Mouse (Mus musculus) hindbrain, embryonic 11.5 days (tissue): ENCODE data around the gene Nebl. TPM values are rescaled to one million over a fixed set of nuclear protein-coding genes. Genes with fewer than 3 reads are reported as not detected.

Experiments used
- ATAC-seq: fragments of 200-750 bp; cut with Nextera tagmentation; 2 replicates; pipeline ENCODE4 v1.8.0; 2017; ENCODE audit warnings: mild to moderate bottlenecking, moderate TSS enrichment, moderate library complexity; ENCODE audit not compliant: low FRiP score
- DNase-seq: peaks from one replicate; pipeline ENCODE4 v3.0.0-alpha.2; 2015; ENCODE audit warnings: low spot score
- H3K27ac ChIP-seq: fragments of 300-500 bp; sonication (generic); 2 replicates; pipeline ENCODE4 v1.5.1; 2014; ENCODE audit warnings: mild to moderate bottlenecking, low read depth, low read length
- H3K27me3 ChIP-seq: fragments of 300-500 bp; sonication (generic); 2 replicates; pipeline ENCODE4 v1.6.1; 2014; ENCODE audit warnings: mild to moderate bottlenecking, low read length, moderate library complexity, mixed read lengths; ENCODE audit not compliant: control insufficient read depth, insufficient read depth
- H3K36me3 ChIP-seq: fragments of 300-500 bp; sonication (generic); 2 replicates; pipeline ENCODE4 v1.6.1; 2014; ENCODE audit warnings: mild to moderate bottlenecking, low read length, moderate library complexity, mixed read lengths; ENCODE audit not compliant: control insufficient read depth, insufficient read depth
- H3K4me1 ChIP-seq: fragments of 300-500 bp; sonication (generic); replicated peaks from 2 replicates; pipeline ENCODE4 v1.6.1; 2014; ENCODE audit warnings: low read length, mixed read lengths; ENCODE audit not compliant: control insufficient read depth, insufficient read depth
- H3K4me2 ChIP-seq: fragments of 300-500 bp; sonication (generic); replicated peaks from 2 replicates; pipeline ENCODE4 v1.6.1; 2014; ENCODE audit warnings: mild to moderate bottlenecking, low read depth, low read length
- H3K4me3 ChIP-seq: fragments of 300-500 bp; sonication (generic); 2 replicates; pipeline ENCODE4 v1.5.1; 2014; ENCODE audit warnings: low read depth, low read length
- H3K9ac ChIP-seq: fragments of 300-500 bp; sonication (generic); 2 replicates; pipeline ENCODE4 v1.6.1; 2014; ENCODE audit warnings: low read depth, low read length
- H3K9me3 ChIP-seq: fragments of 300-500 bp; sonication (generic); 2 replicates; pipeline ENCODE4 v1.6.1; 2016; ENCODE audit warnings: low read length; ENCODE audit not compliant: control insufficient read depth
- WGBS: fragments of 180-500 bp; shearing (Covaris S2); extraction: QIAGEN DNeasy Blood & Tissue Kit; methylation state at CpG from one replicate; pipeline ENCODE4 v1.1.7; 2014; 5-methylcytosine and 5-hydroxymethylcytosine counted together
- polyA plus RNA-seq: library from polyadenylated mRNA; unstranded; fragments of >200 nt; fragmentation: Nextera tagmentation; extraction: Ambion mirVana; gene quantifications from 2 replicates; pipeline ENCODE4 v1.2.1, GENCODE M21; 2014

The Nebl gene
- polyA plus RNA-seq, 1 experiment from 2014 or later: 8.6 TPM

DNA sequence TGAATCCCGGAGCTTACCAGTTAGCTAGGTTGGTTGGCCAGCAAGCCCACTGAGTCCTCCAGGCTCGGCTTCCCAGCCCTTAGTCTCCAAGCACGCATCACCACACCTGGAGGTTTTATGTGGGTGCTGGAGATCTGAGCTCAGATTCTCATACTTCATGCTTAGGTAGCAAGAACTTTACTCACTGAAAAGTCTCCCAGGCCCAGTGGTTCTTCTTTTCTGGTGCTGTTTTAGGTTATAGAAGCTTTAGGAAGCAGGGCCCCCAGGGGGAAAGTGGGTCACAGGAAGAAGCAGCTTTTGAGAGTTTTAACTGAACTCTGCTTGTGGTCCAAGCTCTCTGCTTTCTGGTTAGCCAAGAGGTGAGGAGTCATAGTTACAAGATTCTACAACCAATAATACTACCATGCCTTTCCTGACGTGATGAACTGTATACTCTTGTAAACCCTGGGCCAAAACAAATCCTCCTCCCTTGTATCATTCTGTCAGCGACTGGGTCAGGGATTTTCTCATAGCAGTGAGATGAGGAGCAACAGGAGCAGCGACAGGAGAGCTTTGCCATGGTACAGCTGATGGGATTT is 366.2 kb downstream of the Nebl start:
- Histone ChIP-seq H3K27ac (no peak overlapping the region), H3K4me1 (no peaks in the 10 kb centered on the region), H3K9ac (no peak overlapping the region), H3K4me3 (no peak overlapping the region), H3K36me3 (no peaks in the 10 kb centered on the region), H3K4me2 (no peak overlapping the region), H3K27me3 (no peaks in the 10 kb centered on the region), H3K9me3 (no peaks in the 10 kb centered on the region)
- WGBS: 82% methylated on average over 6 of the region's 6 CpGs
- ATAC-seq: no peak
- DNase-seq: no peak

DNA sequence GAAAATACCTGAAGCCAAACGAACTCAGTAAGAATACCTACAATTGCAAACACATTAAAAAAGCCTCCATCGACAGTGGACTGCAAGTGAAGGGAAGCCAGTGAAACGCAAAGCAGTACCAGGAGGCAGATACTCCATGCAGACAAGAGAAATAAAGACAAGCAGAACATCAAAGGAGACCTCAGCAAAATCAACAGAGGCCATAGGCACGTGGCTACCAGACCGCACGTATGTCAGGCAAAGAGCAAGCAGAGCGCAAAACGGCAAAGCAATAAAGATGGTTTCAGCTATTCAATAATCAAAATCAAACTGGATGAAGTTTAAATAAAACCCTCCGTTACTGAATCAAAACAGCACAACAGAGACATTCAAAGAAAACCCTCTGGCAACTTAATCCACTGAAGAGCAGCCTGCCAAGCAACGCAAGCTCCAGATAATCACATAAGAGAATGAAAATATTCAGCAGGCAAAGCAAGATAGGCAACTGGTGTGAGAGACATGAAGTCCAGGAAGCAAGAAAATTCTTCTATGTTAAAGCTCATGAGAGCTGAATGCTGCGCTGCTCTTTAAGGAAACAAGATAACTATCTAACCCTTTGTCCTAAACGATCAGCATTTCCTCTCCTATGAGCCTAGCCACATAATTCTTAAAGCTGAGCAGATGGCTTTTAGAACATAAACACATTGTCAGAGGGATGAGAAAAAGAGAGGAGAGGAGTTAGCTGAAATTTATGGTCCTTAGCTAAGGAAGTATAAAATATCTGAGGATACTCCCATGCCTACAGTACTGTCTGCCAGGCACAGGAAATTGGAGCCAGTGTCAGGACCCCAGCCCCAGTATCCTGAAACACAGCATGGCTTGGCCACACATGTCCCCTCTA is 367.7 kb downstream of the Nebl start:
- no peak overlapping the region for H3K9ac ChIP-seq
- no peaks in the 10 kb centered on the region for H3K27me3 ChIP-seq
- no peaks in the 10 kb centered on the region for H3K4me1 ChIP-seq
- ATAC-seq (no peak), DNase-seq (no peak)
- no peaks in the 10 kb centered on the region for H3K9me3 ChIP-seq
- WGBS: 77% methylated on average over 12 of the region's 12 CpGs
- no peak overlapping the region for H3K4me2 ChIP-seq
- H3K4me3 ChIP-seq: no peak overlapping the region
- H3K36me3 ChIP-seq: no peaks in the 10 kb centered on the region
- H3K27ac ChIP-seq: no peak overlapping the region

DNA sequence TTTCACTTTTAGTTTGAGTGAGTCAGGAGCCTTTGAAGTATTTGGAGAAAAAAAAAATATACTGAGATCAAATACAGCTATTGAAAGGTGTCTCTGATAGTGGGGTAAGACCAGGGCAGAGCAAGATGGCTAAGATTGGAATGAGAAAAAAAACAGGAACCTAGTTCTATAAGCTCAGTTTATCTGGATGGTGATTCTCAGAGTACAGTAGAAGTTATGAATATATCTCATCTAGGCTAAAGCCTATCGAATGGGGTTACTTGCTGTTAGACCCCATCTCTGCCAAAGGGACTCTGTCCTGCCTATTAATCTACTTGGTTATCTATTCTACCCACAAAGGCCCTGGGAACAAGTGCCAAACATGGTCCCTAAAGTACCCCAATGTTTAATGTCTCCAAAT is 369.1 kb downstream of the Nebl start:
- ATAC-seq: no peak
- WGBS: 93% methylated on average over 1 of the region's 1 CpGs
- H3K4me2 ChIP-seq: no peak overlapping the region

DNA sequence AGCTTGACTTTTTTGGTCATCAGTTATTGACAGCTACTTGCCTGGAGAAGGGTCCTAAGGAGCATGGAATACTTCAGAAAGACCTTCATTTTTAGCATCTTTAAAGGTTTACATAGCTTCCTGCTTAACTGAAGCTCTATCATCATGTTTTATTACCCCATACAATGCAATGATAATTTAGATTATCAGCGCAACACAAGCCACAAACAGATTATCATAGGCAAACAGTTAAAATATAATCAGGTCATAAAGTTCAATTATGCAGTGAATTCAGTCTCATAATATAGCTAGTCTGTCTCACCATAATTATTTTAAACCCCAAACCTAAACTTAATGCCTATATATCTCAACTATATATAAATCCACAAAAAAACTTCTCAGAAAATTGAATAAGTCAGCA is 386.6 kb downstream of the Nebl start:
- H3K4me1 ChIP-seq: no peaks in the 10 kb centered on the region
- DNase-seq (no peak), ATAC-seq (no peak)
- H3K27me3 ChIP-seq: no peaks in the 10 kb centered on the region
- no peak overlapping the region for H3K9ac ChIP-seq
- no peak overlapping the region for H3K4me3 ChIP-seq
- H3K9me3 ChIP-seq: no peaks in the 10 kb centered on the region
- H3K4me2 ChIP-seq: no peak overlapping the region
- H3K27ac ChIP-seq: no peak overlapping the region
- 93% methylated on average over 1 of the region's 1 CpGs for WGBS
- no peaks in the 10 kb centered on the region for H3K36me3 ChIP-seq

More for the DNA sequence above, 369.1 kb downstream of the Nebl start:
- Histone ChIP-seq H3K4me1 (no peaks in the 10 kb centered on the region), H3K36me3 (no peaks in the 10 kb centered on the region), H3K4me3 (no peak overlapping the region), H3K9me3 (no peaks in the 10 kb centered on the region), H3K27ac (no peak overlapping the region), H3K27me3 (no peaks in the 10 kb centered on the region), H3K9ac (no peak overlapping the region)
- DNase-seq: no peak

DNA sequence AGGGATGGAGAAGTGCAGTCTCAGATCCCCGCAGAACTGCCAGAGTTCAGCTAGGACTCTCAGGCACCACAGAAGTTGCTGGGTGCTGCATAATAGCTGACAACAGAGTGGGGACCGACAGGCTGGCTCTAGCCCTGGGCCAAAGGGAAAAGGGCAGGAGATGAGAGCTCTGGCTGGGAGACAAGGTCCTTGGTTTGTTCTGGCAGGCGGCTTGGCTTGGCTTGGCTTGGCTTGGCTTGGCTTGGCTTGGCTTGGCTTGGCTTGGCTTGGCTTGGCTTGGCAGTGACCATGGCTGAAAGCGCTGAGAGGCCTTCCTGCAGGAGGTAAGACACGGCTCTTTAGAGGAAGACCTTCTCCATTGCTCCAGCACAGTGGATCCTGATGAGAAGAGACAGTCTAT is 395.8 kb downstream of the Nebl start:
- H3K9me3 ChIP-seq: no peaks in the 10 kb centered on the region
- H3K9ac ChIP-seq: no peak overlapping the region
- 90% methylated on average over 5 of the region's 5 CpGs for WGBS
- H3K4me3 ChIP-seq: no peak overlapping the region
- no peaks in the 10 kb centered on the region for H3K36me3 ChIP-seq
- no peak overlapping the region for H3K4me2 ChIP-seq
- DNase-seq (no peak), ATAC-seq (no peak)
- no peaks in the 10 kb centered on the region for H3K27me3 ChIP-seq
- no peaks in the 10 kb centered on the region for H3K4me1 ChIP-seq
- no peak overlapping the region for H3K27ac ChIP-seq

DNA sequence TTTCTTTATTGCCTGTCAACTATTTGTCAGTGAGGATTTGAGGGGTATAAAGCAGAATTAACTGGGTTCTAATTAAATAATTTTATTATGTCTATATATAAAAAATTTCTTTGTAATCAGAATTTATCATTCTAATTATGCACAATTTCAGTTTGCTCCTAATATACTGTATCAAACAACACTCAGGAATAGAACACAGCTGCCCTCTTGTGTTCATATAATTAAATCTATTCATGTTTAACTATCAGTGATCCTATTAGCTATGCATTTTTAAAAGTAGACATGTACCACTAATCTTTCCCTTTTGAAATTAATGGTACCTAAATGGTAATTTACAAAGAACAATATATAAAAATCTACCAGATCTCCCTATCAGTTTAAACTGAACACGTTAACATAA is 404.7 kb downstream of the Nebl start:
- DNase-seq (no peak), ATAC-seq (no peak)
- Histone ChIP-seq H3K9ac (no peak overlapping the region), H3K4me1 (no peaks in the 10 kb centered on the region), H3K9me3 (no peaks in the 10 kb centered on the region), H3K27ac (no peak overlapping the region), H3K4me2 (no peak overlapping the region), H3K27me3 (no peaks in the 10 kb centered on the region), H3K36me3 (no peaks in the 10 kb centered on the region), H3K4me3 (no peak overlapping the region)
- 95% methylated on average over 1 of the region's 1 CpGs for WGBS

DNA sequence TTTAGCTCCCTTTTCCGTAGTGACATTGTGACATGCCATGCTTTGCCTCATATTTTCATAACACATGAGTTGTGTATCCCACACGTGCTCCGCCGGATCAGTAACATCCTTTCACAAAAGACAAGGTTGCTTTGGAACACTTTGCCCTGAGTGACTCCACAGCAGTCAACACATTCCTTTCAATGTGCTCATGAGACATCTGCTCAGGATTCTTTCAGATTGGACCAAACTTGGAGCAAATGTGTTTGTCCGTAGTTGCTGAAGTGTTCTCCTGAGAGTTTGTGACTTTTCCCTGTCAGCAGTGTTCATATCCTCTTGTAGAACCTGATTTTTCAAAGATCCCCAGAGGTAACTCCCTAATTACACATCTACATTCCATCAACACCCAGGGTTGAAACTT is 414.4 kb downstream of the Nebl start:
- H3K36me3 ChIP-seq: no peaks in the 10 kb centered on the region
- DNase-seq (no peak), ATAC-seq (no peak)
- no peak overlapping the region for H3K4me3 ChIP-seq
- H3K4me1 ChIP-seq: no peaks in the 10 kb centered on the region
- H3K27ac ChIP-seq: no peak overlapping the region
- no peaks in the 10 kb centered on the region for H3K27me3 ChIP-seq
- H3K9me3 ChIP-seq: no peaks in the 10 kb centered on the region
- H3K9ac ChIP-seq: no peak overlapping the region
- 82% methylated on average over 5 of the region's 5 CpGs for WGBS
- no peak overlapping the region for H3K4me2 ChIP-seq

DNA sequence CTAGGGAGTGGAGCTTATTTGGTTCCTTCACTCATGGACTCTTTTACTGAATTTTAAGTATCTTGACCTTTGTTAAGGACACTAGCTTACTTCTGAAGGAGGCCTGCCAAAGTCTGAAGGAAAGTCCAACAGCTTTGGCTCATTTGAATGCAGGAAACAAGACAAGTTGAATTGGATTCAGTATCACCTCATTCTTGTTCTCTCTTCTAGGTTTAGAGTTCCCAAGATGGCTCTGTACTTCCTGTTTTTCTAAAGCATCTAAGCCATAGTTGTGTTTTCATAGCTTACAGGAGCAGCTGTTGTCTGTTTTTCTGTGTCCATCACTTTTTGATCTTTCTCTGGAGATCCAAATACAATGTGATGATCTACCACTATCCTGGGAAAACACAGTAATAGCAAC is 429.9 kb downstream of the Nebl start:
- ATAC-seq: no peak

DNA sequence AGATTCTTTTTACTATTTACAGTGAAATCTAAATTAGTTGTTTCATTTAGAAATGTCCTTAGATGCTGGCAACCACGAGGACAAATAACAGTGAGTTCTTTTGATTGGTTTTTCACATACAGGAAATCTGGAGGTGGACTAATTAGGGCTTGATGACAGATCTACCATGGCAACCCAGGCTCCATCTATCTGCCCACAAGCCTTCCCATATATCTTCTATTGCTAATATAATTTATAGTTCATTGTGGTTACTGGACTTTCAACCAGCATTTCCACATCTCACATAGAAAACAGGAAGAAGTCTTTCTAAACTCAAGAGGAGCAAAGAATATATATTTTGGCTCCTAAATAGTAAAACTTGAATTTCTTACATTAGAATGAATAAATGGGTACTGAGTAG is 433.8 kb downstream of the Nebl start:
- WGBS: 76% methylated on average over 1 of the region's 1 CpGs

More for the DNA sequence above, 429.9 kb downstream of the Nebl start:
- no peaks in the 10 kb centered on the region for H3K36me3 ChIP-seq
- DNase-seq: no peak
- no peak overlapping the region for H3K27ac ChIP-seq
- no peaks in the 10 kb centered on the region for H3K27me3 ChIP-seq
- H3K9me3 ChIP-seq: no peaks in the 10 kb centered on the region
- H3K9ac ChIP-seq: no peak overlapping the region
- H3K4me3 ChIP-seq: no peak overlapping the region
- no peaks in the 10 kb centered on the region for H3K4me1 ChIP-seq
- H3K4me2 ChIP-seq: no peak overlapping the region

More for the DNA sequence above, 433.8 kb downstream of the Nebl start:
- H3K4me2 ChIP-seq: no peak overlapping the region
- ATAC-seq (no peak), DNase-seq (no peak)
- H3K4me3 ChIP-seq: no peak overlapping the region
- H3K4me1 ChIP-seq: no peaks in the 10 kb centered on the region
- H3K9ac ChIP-seq: no peak overlapping the region
- H3K27me3 ChIP-seq: no peaks in the 10 kb centered on the region
- H3K36me3 ChIP-seq: no peaks in the 10 kb centered on the region
- no peaks in the 10 kb centered on the region for H3K9me3 ChIP-seq
- no peak overlapping the region for H3K27ac ChIP-seq
